Mouse (Mus musculus) kidney, adult 9 months (tissue): ENCODE measurements around the gene Cacna1i.

ENCODE experiments used
- DNase-seq: peaks from one replicate; pipeline ENCODE4 v3.0.0; 2022

Gene Cacna1i

GRCm38 (mm10) chr15:80286851-80287415 is at the start of gene Cacna1i:
Gene Cacna1i (plus strand): TSS chr15:80287238.
- no peak for DNase-seq

- no peak for DNase-seq
These were observed 38.9 kb upstream of the Cacna1i start for GRCm38 (mm10) chr15:80248135-80248534.

GRCm38 (mm10) chr15:80248596-80248995 is 38.4 kb upstream of the Cacna1i start:
- no peak for DNase-seq

GRCm38 (mm10) chr15:80249672-80250071 is 37.4 kb upstream of the Cacna1i start:
- DNase-seq = no peak

GRCm38 (mm10) chr15:80250586-80250985 is 36.5 kb upstream of the Cacna1i start:
- no peak for DNase-seq

GRCm38 (mm10) chr15:80253530-80253929 is 33.5 kb upstream of the Cacna1i start:
- DNase-seq = no peak

GRCm38 (mm10) chr15:80254207-80254606 is 32.8 kb upstream of the Cacna1i start:
- peak; percentile 59 for DNase-seq

- peak; percentile 99 for DNase-seq
These were observed 32.0 kb upstream of the Cacna1i start, which contains the start of gene Atf4 for GRCm38 (mm10) chr15:80254847-80255645. Gene Atf4 (plus strand): TSS chr15:80255184.

GRCm38 (mm10) chr15:80255646-80256121 is 31.4 kb upstream of the Cacna1i start:
- peak; percentile 82 for DNase-seq

- no peak for DNase-seq
These were observed 30.8 kb upstream of the Cacna1i start for GRCm38 (mm10) chr15:80256242-80256641.

GRCm38 (mm10) chr15:80256656-80257601 is 30.1 kb upstream of the Cacna1i start:
- DNase-seq = no peak

- no peak for DNase-seq
These were observed 29.3 kb upstream of the Cacna1i start for GRCm38 (mm10) chr15:80257602-80258239.

- no peak for DNase-seq
These were observed 28.5 kb upstream of the Cacna1i start for GRCm38 (mm10) chr15:80258240-80259170.

- no peak for DNase-seq
These were observed 27.5 kb upstream of the Cacna1i start for GRCm38 (mm10) chr15:80259406-80260045.

GRCm38 (mm10) chr15:80260677-80261076 is 26.4 kb upstream of the Cacna1i start:
- DNase-seq = peak; percentile 84

- no peak for DNase-seq
These were observed 25.9 kb upstream of the Cacna1i start for GRCm38 (mm10) chr15:80261100-80261499.

- peak; percentile 89 for DNase-seq
These were observed 23.1 kb upstream of the Cacna1i start, which contains the start of gene Rps19bp1 for GRCm38 (mm10) chr15:80263610-80264575. Gene Rps19bp1 (minus strand): TSS chr15:80264315.

- peak; percentile 92 for DNase-seq
These were observed 20.8 kb upstream of the Cacna1i start for GRCm38 (mm10) chr15:80266281-80266680.

GRCm38 (mm10) chr15:80271858-80272396 is 15.1 kb upstream of the Cacna1i start:
- DNase-seq = no peak
